Mouse (Mus musculus): ENCODE results near the gene Efna2.

DNA sequence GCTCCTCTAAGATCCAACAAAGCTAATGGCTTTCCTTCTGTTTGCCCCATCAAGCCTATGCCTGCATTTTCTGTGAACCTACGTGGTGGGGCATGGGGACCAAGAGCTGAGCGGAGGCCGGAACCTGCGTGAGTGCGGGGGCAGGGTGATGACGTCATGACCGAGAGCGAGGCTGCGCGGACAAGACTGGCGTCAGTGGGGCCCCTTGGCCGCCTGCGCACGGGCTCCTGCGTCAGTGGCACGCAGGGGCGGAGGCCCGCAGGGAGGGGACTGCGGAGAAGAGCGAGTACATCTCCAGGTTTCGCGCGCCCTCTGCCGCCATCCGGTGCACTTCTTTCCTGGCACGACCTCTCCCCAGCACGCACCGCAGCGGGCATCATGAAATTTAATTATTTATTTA is 38.0 kb upstream of the Efna2 start:
- peak; percentile 97 for TF ChIP-seq MAZ (IDR thresholded peaks at IDR 0.05; ENCODE audit: low read depth, low read length)
- peak in 1 of 2 experiments; percentile 89; a peak in 2 of 4 replicates for TF ChIP-seq CTCF (conservative IDR thresholded peaks at IDR 0.05 in 1 of 2, IDR thresholded peaks at IDR 0.05 in 1 of 2; ENCODE audit: low read depth in 2 of 2, low read length in 2 of 2)
- peak; percentile 79 for TF ChIP-seq MXI1 (IDR thresholded peaks at IDR 0.05; ENCODE audit: low read depth, low read length)
- TF ChIP-seq NRF1 (IDR thresholded peaks at IDR 0.05; ENCODE audit: low read depth, low read length): peak; percentile 92
- peak; percentile 82 for TF ChIP-seq JUND (conservative IDR thresholded peaks at IDR 0.05; ENCODE audit: low read depth, low read length)
- no peak; the same call in 1 of the 2 replicates for TF ChIP-seq NELFE (IDR thresholded peaks at IDR 0.05; ENCODE audit: low read depth, low read length)
- TF ChIP-seq MAX (IDR thresholded peaks at IDR 0.05; ENCODE audit: low read length): peak; percentile 19; the same call in 1 of the 2 replicates
- TF ChIP-seq EP300 (IDR thresholded peaks at IDR 0.05; ENCODE audit: low read length): no peak; the same call in 1 of the 2 replicates
- no peak for TF ChIP-seq KAT2A (IDR thresholded peaks at IDR 0.05; ENCODE audit: insufficient replicate concordance, low read length)
- TF ChIP-seq HCFC1 (IDR thresholded peaks at IDR 0.05; ENCODE audit: low read depth, low read length): peak; percentile 79
- no peak for TF ChIP-seq PAX5 (IDR thresholded peaks at IDR 0.05; ENCODE audit: low read length)
- peak; percentile 77 for TF ChIP-seq POLR2A (IDR thresholded peaks at IDR 0.05; ENCODE audit: low read depth, low read length)
- peak; percentile 52; the same call in 1 of the 2 replicates for TF ChIP-seq POLR2AphosphoS2 (IDR thresholded peaks at IDR 0.05; ENCODE audit: low read depth, low read length)

Measured in CH12.LX (cell line).